Mouse (Mus musculus) retina, postnatal 1 day (tissue): ENCODE results near the gene Amn1.
"Not testable (repeated sequence)": the region's sequence is repeated elsewhere in the genome, so short reads cannot be mapped to it uniquely, and the experiment has no call there.

Experiments used
- DNase-seq: peaks from one replicate; pipeline ENCODE4 v3.0.0-alpha.2; 2012

Amn1 gene

DNA sequence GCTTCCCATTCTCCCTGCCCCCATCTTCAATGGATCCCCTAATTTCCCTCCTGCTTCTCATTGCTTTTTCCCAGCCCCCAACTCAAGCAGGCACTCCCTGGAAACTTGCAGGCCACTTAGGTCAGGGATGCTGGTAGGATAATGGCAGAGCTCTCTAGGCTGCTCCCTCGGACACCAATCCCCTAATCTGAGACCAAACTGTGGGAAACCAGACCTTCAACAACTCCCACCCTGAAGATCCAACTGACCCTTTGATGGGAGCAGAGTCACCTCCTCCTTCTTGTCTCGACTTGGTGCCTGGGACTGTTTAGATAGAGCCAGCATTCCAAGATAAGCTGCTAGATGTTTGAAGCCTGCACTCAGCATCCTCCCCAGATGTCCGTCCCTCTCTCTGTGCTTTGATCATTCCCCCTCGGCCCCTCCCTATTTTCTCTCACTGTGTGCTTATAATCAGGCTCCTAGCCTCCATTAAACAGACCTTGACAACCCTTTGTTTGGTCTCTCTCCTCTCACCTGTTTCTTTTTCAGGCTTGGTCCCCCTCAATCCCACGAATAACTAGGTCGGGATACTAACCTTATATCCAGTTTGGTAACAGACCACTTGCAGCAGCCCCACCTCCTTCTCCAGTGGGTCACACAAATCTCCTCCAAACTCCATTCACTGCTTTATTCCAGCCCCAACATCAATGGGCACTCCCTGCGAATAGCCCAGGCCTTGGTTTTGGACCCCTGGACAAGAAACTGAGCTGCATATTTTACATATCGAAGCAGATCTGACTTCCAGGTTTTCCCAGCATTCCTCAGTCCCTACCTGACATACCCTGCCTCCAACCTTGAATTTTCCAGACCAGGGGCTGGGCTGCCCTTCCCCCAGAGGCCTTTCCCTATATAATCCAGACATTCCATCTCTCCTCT is 34.1 kb downstream of the Amn1 start:
- DNase-seq = no peak

DNA sequence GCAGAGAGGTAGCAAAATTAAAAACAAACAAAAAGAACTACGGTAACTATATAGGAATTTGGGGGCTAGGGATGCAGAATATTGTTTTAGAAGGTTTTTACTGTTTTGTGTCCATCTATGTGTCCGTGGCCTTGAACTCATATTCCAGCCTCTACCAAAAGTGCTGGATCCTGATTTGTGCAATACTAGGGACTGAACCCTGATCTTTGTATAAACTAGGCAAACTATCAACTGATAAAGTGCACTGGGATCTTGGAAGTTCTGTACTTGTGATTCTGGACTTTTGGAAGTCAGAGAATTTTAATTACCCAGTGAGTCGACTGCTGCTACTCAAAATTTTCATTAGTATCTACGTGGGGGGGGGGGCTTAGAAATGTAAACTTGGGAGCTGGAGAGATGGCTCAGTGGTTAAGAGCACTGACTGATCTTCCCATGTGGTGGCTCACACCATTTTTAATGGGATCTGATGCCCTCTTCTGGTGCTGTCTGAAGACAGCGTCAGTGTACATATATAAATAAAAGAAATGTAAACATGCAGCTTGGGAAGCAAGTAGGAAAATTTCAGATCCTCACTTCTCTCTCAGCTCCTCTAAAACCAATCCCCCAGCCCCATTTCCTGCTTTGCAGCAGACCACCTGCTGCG is 34.9 kb downstream of the Amn1 start:
- no peak for DNase-seq

- DNase-seq = no peak
Observed at GRCm38 (mm10) chr6:149152119-149152518, 36.4 kb downstream of the Amn1 start.

DNA sequence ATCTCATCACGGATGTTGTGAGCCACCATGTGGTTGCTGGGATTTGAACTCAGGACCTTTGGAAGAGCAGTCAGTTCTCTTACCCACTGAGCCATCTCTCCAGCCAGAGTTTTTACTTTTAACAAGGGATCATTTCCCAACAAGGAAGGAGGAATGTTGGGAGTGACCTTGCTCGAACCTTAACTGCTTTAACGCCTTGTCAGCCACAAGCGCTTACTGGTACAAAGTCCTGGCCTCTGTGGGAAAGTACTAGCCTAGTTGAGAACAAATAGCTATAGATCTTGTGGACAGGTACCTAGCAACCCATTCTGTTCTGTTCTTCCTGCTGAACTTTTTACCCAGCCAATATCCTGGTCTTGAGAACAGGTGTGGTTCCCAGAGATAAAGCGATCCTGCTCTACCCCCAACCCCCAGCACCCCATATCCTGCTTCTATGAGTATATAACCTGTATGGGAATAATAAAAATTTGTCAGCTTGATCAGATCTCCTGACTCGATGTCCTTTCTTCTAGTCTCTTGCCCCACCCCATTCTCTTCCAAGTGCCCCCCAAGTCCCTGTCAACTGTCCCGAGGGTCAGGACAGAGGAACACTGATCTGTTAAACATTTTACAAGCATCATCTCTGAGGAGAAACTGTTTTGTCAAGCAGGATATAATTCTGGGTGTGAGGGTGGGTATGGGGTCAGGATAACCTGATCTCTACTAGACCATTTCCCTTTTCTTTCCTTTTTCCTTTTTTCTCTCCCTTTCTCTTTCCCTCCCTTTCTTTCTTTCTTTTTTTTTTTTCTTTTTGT is 39.9 kb downstream of the Amn1 start:
- DNase-seq = no peak

DNA sequence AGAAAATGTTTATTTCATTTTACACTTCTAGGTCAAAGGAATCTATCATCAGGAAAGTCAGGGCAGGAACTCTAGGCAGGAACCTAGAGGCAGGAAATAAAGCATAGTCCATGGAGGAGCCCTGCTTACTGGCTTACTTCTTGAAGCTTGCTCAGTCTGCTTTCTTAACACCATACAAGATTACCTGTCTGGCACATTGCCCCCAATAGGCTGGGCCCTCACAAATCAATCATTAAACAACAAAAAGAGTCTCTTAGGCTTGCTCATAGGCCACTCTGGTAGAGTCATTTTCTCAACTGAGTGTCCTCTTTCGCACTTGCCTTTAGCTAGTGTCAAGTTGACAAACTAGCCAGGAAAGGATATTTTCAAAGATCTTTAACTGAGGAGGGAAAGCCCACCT is 43.4 kb downstream of the Amn1 start:
- no peak for DNase-seq

DNA sequence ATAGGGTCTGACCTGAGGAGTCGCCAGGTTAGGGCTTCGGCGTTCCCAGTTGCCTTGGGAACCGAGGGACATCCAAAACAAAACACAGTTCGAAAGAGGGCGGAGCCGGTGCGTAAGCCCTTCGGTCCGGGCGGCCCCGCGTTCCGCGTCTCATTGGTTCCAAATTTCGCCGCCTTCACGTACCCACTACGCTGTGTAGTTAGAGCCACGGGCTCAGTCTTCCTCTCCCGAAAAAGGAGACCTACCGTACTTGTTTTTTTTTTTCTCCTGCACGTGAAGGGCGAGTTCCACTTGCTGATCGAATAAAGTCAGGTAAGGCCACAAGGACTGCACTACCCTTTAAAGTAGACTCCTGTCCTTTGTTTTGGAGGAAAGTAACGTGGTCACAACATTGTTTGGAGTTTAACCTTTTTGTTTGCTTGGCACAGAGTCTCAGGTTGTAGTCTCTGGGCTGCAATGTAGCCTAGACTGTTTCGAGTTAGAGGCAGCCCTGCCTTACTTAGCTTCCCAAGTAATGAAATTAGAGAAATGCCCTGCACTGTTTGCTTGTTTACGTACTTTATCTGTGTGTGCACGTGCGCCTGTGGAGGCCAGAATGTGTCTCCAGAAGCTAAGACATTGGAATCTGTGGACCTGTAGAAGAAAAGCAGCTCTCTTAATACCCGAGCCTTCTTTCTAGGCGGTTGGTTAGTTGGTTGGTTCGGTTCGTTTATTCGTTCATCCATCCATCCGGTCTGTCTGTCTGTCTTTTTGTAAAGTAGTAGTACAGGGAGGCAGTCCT is 46.9 kb downstream of the Amn1 start:
- peak; percentile 86 for DNase-seq

GRCm38 (mm10) chr6:149139471-149139870 is 49.0 kb downstream of the Amn1 start, which contains the start of gene Etfbkmt:
Gene Etfbkmt (plus strand): TSS chr6:149139849.
- DNase-seq = no peak

DNA sequence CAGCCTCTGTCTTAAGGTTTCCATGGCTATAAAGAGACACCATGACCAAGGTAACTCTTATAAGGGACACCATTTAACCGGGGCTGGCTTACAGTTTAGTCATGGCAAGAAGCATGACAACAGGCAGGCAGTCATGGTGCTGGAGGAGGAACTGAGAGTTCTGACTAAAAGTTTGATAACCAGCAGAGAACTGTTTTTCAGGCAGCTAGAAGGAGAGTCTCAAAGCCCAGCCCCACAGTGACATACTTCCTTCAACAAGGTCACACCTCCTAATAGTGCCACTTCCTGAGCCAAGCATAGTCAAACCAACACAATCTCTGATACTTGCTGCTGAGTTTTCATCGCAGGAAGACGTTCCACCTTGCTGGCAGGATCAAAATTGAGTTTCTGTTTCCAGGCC is 49.5 kb downstream of the Amn1 start:
- DNase-seq = no peak

DNA sequence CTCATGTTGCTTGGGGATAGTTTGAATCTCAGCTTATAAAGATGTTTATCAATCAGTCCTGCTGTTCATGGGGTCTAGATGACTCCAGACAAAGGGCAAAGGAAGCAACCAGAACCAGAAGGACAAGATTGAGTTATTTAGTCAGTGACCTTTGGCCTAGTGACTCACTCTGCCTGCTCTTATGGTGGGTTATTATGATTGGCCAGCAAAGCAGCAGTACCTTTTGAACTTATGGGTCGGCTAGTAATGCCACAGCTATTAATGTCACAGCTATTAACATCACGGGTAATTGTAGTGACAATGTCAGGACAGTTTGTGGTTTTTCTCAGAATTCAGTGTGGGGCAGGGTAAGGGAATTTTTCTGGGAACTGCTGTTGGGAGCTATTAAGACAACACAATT is 50.6 kb downstream of the Amn1 start:
- DNase-seq = no peak

- no peak for DNase-seq
Observed at GRCm38 (mm10) chr6:149135631-149136030, 52.9 kb downstream of the Amn1 start.

GRCm38 (mm10) chr6:149134391-149135150 is 53.9 kb downstream of the Amn1 start:
- DNase-seq = no peak

DNA sequence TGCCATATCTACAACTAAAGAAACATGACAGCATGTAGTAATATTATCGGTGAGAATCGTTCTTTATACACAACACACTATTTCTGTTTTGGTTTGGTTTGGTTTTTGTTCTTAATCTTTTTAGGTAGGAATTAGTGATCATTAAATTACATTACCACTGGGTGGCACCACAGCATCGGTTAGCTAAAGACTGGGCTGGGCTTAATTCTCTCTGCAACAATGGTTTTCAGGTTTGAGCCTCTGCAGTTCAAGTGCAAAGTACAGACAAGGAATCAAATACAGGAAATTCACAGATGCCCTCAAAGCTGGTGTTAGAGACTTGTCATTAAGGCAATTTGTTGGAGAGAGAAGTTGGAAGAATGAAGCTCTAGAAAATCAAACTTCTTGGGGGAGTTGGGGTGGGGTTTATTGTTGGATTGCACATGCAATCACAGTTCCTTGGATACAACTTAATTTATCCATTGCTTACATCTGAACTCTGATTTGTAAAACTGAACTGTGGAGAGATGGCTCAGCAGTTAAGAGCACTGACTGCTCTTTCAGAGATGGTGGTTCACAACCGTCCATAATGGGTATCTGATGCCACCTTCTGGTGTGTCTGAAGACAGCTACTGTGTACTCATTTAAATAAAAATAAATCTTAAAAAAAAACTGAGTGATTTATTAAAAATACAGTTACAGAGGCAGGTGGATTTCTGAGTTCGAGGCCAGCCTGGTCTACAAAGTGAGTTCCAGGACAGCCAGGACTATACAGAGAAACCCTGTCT is 56.0 kb downstream of the Amn1 start:
- DNase-seq = peak; percentile 75

GRCm38 (mm10) chr6:149131111-149131510 is 57.4 kb downstream of the Amn1 start:
- DNase-seq = no peak

GRCm38 (mm10) chr6:149129870-149130269 is 58.6 kb downstream of the Amn1 start, which contains the start of gene Gm10203:
Gene Gm10203 (plus strand): TSS chr6:149130170.
- DNase-seq = not testable (repeated sequence)

DNA sequence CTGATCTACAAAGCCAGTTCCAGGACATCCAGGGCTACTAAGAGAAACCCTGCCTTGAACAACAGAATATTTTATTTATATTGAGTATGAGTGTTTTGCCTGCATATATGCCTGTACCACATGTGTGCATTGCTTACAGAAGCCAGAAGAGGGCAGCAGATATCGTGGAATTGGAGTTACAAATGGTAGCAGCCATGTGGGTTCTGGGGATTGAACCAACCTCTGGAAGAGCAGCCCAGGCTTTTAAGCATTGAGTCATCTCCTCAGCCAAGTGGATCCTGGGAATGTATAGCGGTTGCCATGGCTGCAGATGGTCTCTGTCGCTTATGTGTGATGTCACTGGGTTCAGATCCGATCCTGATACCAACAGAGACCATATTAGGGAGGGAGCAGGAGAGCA is 61.8 kb downstream of the Amn1 start:
- peak; percentile 62 for DNase-seq

- DNase-seq = no peak
Observed at GRCm38 (mm10) chr6:149123042-149123441, 65.5 kb downstream of the Amn1 start.

- peak; percentile 80 for DNase-seq
Observed at GRCm38 (mm10) chr6:149119853-149120252, 68.7 kb downstream of the Amn1 start.

GRCm38 (mm10) chr6:149118935-149119334 is 69.6 kb downstream of the Amn1 start:
- no peak for DNase-seq

- DNase-seq = no peak
Observed at GRCm38 (mm10) chr6:149116992-149117391, 71.5 kb downstream of the Amn1 start.

GRCm38 (mm10) chr6:149108909-149109308 is 79.6 kb downstream of the Amn1 start:
- DNase-seq = no peak

DNA sequence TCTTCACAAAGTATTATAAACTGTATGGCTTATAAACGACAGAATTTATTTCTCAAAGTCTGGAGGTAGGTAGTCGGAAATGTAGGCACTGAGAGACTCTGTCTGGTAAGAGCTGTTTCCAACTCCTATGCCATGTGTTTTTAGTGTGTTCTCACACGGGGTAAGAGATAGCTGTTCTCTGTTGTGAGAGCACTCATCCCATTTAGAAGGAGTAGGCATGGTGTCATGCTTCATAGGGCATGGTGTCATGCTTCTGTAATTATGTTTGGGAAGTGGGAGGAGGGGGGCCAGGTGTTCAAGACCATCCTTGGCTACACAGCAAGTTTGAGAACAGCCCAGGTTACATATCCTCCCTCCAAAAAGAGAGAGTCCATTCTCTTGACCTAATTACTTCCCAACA is 80.9 kb downstream of the Amn1 start:
- DNase-seq = no peak
